24 mouse cellular contexts compared by ENCODE assay signal in the genomic region with DNA sequence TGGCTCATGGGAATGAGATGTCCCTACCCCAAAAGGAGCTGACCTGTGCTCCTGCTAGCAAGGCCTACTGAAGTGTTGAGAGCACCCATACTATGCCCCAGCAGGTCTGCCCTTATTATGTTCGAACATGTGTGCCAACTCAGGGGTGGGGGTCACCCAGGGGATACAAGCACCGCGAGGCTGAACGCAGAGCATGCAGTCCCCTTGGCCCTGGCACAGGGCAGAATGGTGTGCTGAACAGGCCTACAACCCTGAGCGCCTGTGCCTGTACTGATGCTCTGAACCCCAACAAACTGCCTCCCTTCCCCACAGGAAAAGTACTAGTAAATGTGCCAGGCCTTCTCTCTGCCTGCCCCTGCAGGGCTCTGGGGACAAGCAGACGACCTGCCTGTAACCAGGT. TPM values are rescaled to one million over a fixed set of nuclear protein-coding genes. Genes with fewer than 3 reads are reported as not detected.
DNase-seq lines count a peak whose midpoint lies in the region; ATAC-seq lines count a peak whose summit lies in the region.
"Had no signal": no experiment of that assay in that cellular context is flagged by ENCODE, and none has a peak within 500 bp of the region (broad histone marks: within the 10 kb centered on the region; RNA-seq: fewer than 3 reads in every experiment).

No protein-coding gene starts in this region.

- no peak overlapping the region for H3K4me2 ChIP-seq in midbrain, embryonic 14.5 days (ENCODE audit: low read length)
- no peak overlapping the region for H3K4me2 ChIP-seq in intestine, embryonic 16.5 days (ENCODE audit: low read depth, low read length)
- H3K4me2 ChIP-seq: embryonic facial prominence, embryonic 12.5 days; heart, embryonic 13.5 days; limb, embryonic 15.5 days; lung, embryonic 15.5 days; midbrain, embryonic 12.5 days; neural tube, embryonic 13.5 days had no signal

- H3K4me1 ChIP-seq in midbrain, embryonic 10.5 days = no peaks in the 10 kb centered on the region
- H3K4me1 ChIP-seq in midbrain, embryonic 14.5 days (ENCODE audit: control insufficient read depth, insufficient read depth, low read length) = no peaks in the 10 kb centered on the region
- H3K4me1 ChIP-seq in embryonic facial prominence, embryonic 10.5 days = no peaks in the 10 kb centered on the region
- H3K4me1 ChIP-seq in intestine, embryonic 16.5 days (ENCODE audit: control insufficient read depth, insufficient read depth, low read length) = no peaks in the 10 kb centered on the region
- H3K4me1 ChIP-seq: embryonic facial prominence, embryonic 12.5 days; heart, embryonic 13.5 days; limb, embryonic 15.5 days; lung, embryonic 15.5 days; midbrain, embryonic 12.5 days; neural tube, embryonic 13.5 days had no signal

- no peaks in the 10 kb centered on the region for H3K9me3 ChIP-seq in midbrain, embryonic 10.5 days (replicated peaks)
- H3K9me3 ChIP-seq in midbrain, embryonic 14.5 days (ENCODE audit: control insufficient read depth, low read length) = no peaks in the 10 kb centered on the region
- H3K9me3 ChIP-seq in embryonic facial prominence, embryonic 10.5 days = no peaks in the 10 kb centered on the region
- no peaks in the 10 kb centered on the region for H3K9me3 ChIP-seq in intestine, embryonic 16.5 days (ENCODE audit: control insufficient read depth, low read length)
- H3K9me3 ChIP-seq: embryonic facial prominence, embryonic 12.5 days; heart, embryonic 13.5 days; limb, embryonic 15.5 days; lung, embryonic 15.5 days; midbrain, embryonic 12.5 days; neural tube, embryonic 13.5 days had no signal

- ATAC-seq in midbrain, embryonic 14.5 days (ENCODE audit: low FRiP score, low TSS enrichment) = no peak
- ATAC-seq in intestine, embryonic 16.5 days = no peak
- ATAC-seq: CD4-positive, CD25-positive, alpha-beta regulatory T cell, adult 4 months; forebrain, embryonic 14.5 days; hindbrain, embryonic 16.5 days; Patski had no signal

- DNase-seq in gastrocnemius, postnatal 25 days = peak; percentile 2
- no peak for DNase-seq in gastrocnemius, adult 18-20 months (ENCODE audit: low spot score)
- DNase-seq in layer of hippocampus, adult 11-12 months (ENCODE audit: low spot score) = peak; percentile 1
- DNase-seq in layer of hippocampus, adult 18-20 months (ENCODE audit: low spot score in 2 of 2) = no peak
- DNase-seq in midbrain, embryonic 10.5 days (ENCODE audit: low spot score) = peak; percentile 9
- DNase-seq in midbrain, embryonic 14.5 days = no peak
- DNase-seq in embryonic facial prominence, embryonic 10.5 days (ENCODE audit: low spot score) = peak; percentile 7
- DNase-seq: adrenal gland, postnatal 10 days; cerebellum, adult 9-10 months; kidney, adult 2 months; kidney, postnatal 25 days had no signal

- no peak overlapping the region for H3K4me3 ChIP-seq in midbrain, embryonic 10.5 days
- H3K4me3 ChIP-seq in midbrain, embryonic 14.5 days (replicated peaks; ENCODE audit: low read depth, low read length) = no peak overlapping the region
- H3K4me3 ChIP-seq in embryonic facial prominence, embryonic 10.5 days = no peak overlapping the region
- H3K4me3 ChIP-seq in intestine, embryonic 16.5 days (ENCODE audit: low read length) = no peak overlapping the region
- H3K4me3 ChIP-seq: embryonic facial prominence, embryonic 12.5 days; erythroblast, embryonic 14.5 days; heart, embryonic 13.5 days; limb, embryonic 15.5 days; lung, embryonic 15.5 days; midbrain, embryonic 12.5 days; neural tube, embryonic 13.5 days had no signal

- H3K27ac ChIP-seq in midbrain, embryonic 10.5 days (replicated peaks) = no peak overlapping the region
- no peak overlapping the region for H3K27ac ChIP-seq in midbrain, embryonic 14.5 days (replicated peaks; ENCODE audit: low read depth, low read length)
- no peak overlapping the region for H3K27ac ChIP-seq in embryonic facial prominence, embryonic 10.5 days (replicated peaks)
- no peak overlapping the region for H3K27ac ChIP-seq in intestine, embryonic 16.5 days (ENCODE audit: low read length)
- H3K27ac ChIP-seq: embryonic facial prominence, embryonic 12.5 days; heart, embryonic 13.5 days; limb, embryonic 15.5 days; lung, embryonic 15.5 days; midbrain, embryonic 12.5 days; neural tube, embryonic 13.5 days; stomach, postnatal 0 days had no signal

- no peak overlapping the region for H3K9ac ChIP-seq in midbrain, embryonic 14.5 days (replicated peaks; ENCODE audit: low read length)
- H3K9ac ChIP-seq in intestine, embryonic 16.5 days (ENCODE audit: low read depth, low read length) = no peak overlapping the region
- H3K9ac ChIP-seq: embryonic facial prominence, embryonic 12.5 days; heart, embryonic 13.5 days; limb, embryonic 15.5 days; lung, embryonic 15.5 days; midbrain, embryonic 12.5 days; neural tube, embryonic 13.5 days had no signal

- no peaks in the 10 kb centered on the region for H3K27me3 ChIP-seq in midbrain, embryonic 10.5 days (ENCODE audit: low read depth, poor library complexity, severe bottlenecking)
- no peaks in the 10 kb centered on the region for H3K27me3 ChIP-seq in midbrain, embryonic 14.5 days (ENCODE audit: control insufficient read depth, insufficient read depth, low read length)
- H3K27me3 ChIP-seq in embryonic facial prominence, embryonic 10.5 days (replicated peaks; ENCODE audit: low read depth, poor library complexity, severe bottlenecking) = no peaks in the 10 kb centered on the region
- H3K27me3 ChIP-seq in intestine, embryonic 16.5 days (replicated peaks; ENCODE audit: control insufficient read depth, insufficient read depth, low read length) = no peaks in the 10 kb centered on the region
- H3K27me3 ChIP-seq: embryonic facial prominence, embryonic 12.5 days; heart, embryonic 13.5 days; limb, embryonic 15.5 days; lung, embryonic 15.5 days; midbrain, embryonic 12.5 days; neural tube, embryonic 13.5 days; Patski had no signal

- 95% methylated on average over 6 of the region's 6 CpGs for WGBS in midbrain, embryonic 10.5 days
- 96% methylated on average over 6 of the region's 6 CpGs for WGBS in midbrain, embryonic 14.5 days
- 92% methylated on average over 6 of the region's 6 CpGs for WGBS in embryonic facial prominence, embryonic 10.5 days
- 96% methylated on average over 6 of the region's 6 CpGs for WGBS in intestine, embryonic 16.5 days

- H3K36me3 ChIP-seq in midbrain, embryonic 10.5 days = peaks cover 97% of the 10 kb centered on the region
- peaks cover 91% of the 10 kb centered on the region for H3K36me3 ChIP-seq in midbrain, embryonic 14.5 days (ENCODE audit: control insufficient read depth, insufficient read depth, low read length)
- peaks cover 97% of the 10 kb centered on the region for H3K36me3 ChIP-seq in embryonic facial prominence, embryonic 10.5 days (replicated peaks)
- H3K36me3 ChIP-seq in intestine, embryonic 16.5 days (ENCODE audit: control insufficient read depth, insufficient read depth, low read length) = peaks cover 43% of the 10 kb centered on the region

RNA-seq across cellular contexts. Expression of a gene that starts 18.4 kb away (rescaled TPM):
- 10 to 100 TPM; 57.9 to 63.2 TPM for total RNA-seq in gastrocnemius, postnatal 25 days (2021)
- 10 to 100 TPM; 57.3 to 65.9 TPM for total RNA-seq in gastrocnemius, adult 18-20 months (2021)
- 10 to 100 TPM; 47.2 to 58.4 TPM for total RNA-seq in layer of hippocampus, adult 18-20 months (2021)
- 122 and 139 TPM in 2 replicates for polyA plus RNA-seq in midbrain, embryonic 10.5 days (2016; fragmentation: Nextera tagmentation; extraction: Ambion mirVana)
- polyA plus RNA-seq in midbrain, embryonic 14.5 days (2014; fragmentation: Nextera tagmentation; extraction: Ambion mirVana) = 96.2 and 119 TPM in 2 replicates
- 143 and 148 TPM in 2 replicates for polyA plus RNA-seq in embryonic facial prominence, embryonic 10.5 days (2016; fragmentation: Nextera tagmentation; extraction: Ambion mirVana)
- 108 and 122 TPM in 2 replicates for polyA plus RNA-seq in intestine, embryonic 16.5 days (2015; fragmentation: Nextera tagmentation; extraction: Ambion mirVana)

RNA-seq across cellular contexts. Expression of a gene that starts 18.5 kb away (rescaled TPM):
- 1 to 10 TPM; 3.0 to 3.1 TPM for total RNA-seq in gastrocnemius, postnatal 25 days (2021)
- total RNA-seq in gastrocnemius, adult 18-20 months (2021) = 1 to 10 TPM; 4.1 to 4.5 TPM
- 10 to 100 TPM in 1 of 2 experiments, 1 to 10 TPM in 1; 9.8 to 10.6 TPM for total RNA-seq in layer of hippocampus, adult 18-20 months (2021)
- 10.2 and 11.5 TPM in 2 replicates for polyA plus RNA-seq in midbrain, embryonic 10.5 days (2016; fragmentation: Nextera tagmentation; extraction: Ambion mirVana)
- 8.5 and 9.9 TPM in 2 replicates for polyA plus RNA-seq in midbrain, embryonic 14.5 days (2014; fragmentation: Nextera tagmentation; extraction: Ambion mirVana)
- 12.3 and 13.8 TPM in 2 replicates for polyA plus RNA-seq in embryonic facial prominence, embryonic 10.5 days (2016; fragmentation: Nextera tagmentation; extraction: Ambion mirVana)
- 7.2 and 7.9 TPM in 2 replicates for polyA plus RNA-seq in intestine, embryonic 16.5 days (2015; fragmentation: Nextera tagmentation; extraction: Ambion mirVana)

RNA-seq across cellular contexts. Expression of a gene that starts 57.8 kb away (rescaled TPM):
- 10 to 100 TPM; 13.8 to 14.3 TPM for total RNA-seq in gastrocnemius, postnatal 25 days (2021)
- total RNA-seq in gastrocnemius, adult 18-20 months (2021) = 1 to 10 TPM; 6.2 to 8.3 TPM
- 10 to 100 TPM; 24.3 to 24.7 TPM for total RNA-seq in layer of hippocampus, adult 18-20 months (2021)
- polyA plus RNA-seq in midbrain, embryonic 10.5 days (2016; fragmentation: Nextera tagmentation; extraction: Ambion mirVana) = 4.0 and 7.4 TPM in 2 replicates
- 9.3 and 19.2 TPM in 2 replicates for polyA plus RNA-seq in midbrain, embryonic 14.5 days (2014; fragmentation: Nextera tagmentation; extraction: Ambion mirVana)
- 4.5 and 5.7 TPM in 2 replicates for polyA plus RNA-seq in embryonic facial prominence, embryonic 10.5 days (2016; fragmentation: Nextera tagmentation; extraction: Ambion mirVana)
- 43.7 and 49.5 TPM in 2 replicates for polyA plus RNA-seq in intestine, embryonic 16.5 days (2015; fragmentation: Nextera tagmentation; extraction: Ambion mirVana)

Comparison
In these comparisons a context has a peak if more than half of its experiments do, and no peak if none do; other contexts are left out.
1. DNase-seq: peak in gastrocnemius, postnatal 25 days (single experiment), layer of hippocampus, adult 11-12 months (single experiment), midbrain, embryonic 10.5 days (single experiment) and embryonic facial prominence, embryonic 10.5 days (single experiment); none in gastrocnemius, adult 18-20 months (single experiment), layer of hippocampus, adult 18-20 months (0 of 2) and midbrain, embryonic 14.5 days (single experiment).